Mouse (Mus musculus) heart, adult 2 months (tissue): ENCODE results near the gene Ostm1. TPM values are rescaled to one million over a fixed set of nuclear protein-coding genes. Genes with fewer than 3 reads are reported as not detected.

Experiments
- DNase-seq, 2 experiments: peaks; one replicate each; pipeline ENCODE4 v3.0.0; 2021
- H3K27ac ChIP-seq: fragments of 200-600 bp; 2 replicates; pipeline ENCODE4 v1.8.1; 2022
- H3K27me3 ChIP-seq: fragments of 200-500 bp; 2 replicates; pipeline ENCODE4 v1.6.1; 2012; ENCODE audit warnings: mild to moderate bottlenecking, low read length, inconsistent platforms, mixed read lengths; ENCODE audit not compliant: control insufficient read depth, insufficient read depth
- H3K36me3 ChIP-seq: fragments of 200-500 bp; 2 replicates; pipeline ENCODE4 v1.6.1; 2012; ENCODE audit warnings: low read length, inconsistent platforms; ENCODE audit not compliant: control insufficient read depth, insufficient read depth
- H3K4me1 ChIP-seq: fragments of 200-500 bp; 2 replicates; pipeline ENCODE4 v1.6.1; 2011; ENCODE audit warnings: low read length; ENCODE audit not compliant: control insufficient read depth, insufficient read depth
- H3K4me3 ChIP-seq: fragments of 200-600 bp; 2 replicates; pipeline ENCODE4 v1.8.1; 2022
- H3K79me2 ChIP-seq: fragments of 200-500 bp; replicated peaks from 2 replicates; pipeline ENCODE4 v1.6.1; 2012; ENCODE audit warnings: mild to moderate bottlenecking, inconsistent platforms, low read length, moderate library complexity, mixed read lengths; ENCODE audit not compliant: control insufficient read depth, insufficient read depth
- H3K9ac ChIP-seq: fragments of 200-500 bp; 2 replicates; pipeline ENCODE4 v1.6.1; 2012; ENCODE audit warnings: low read depth, mild to moderate bottlenecking, control low read depth, inconsistent platforms, low read length, mixed read lengths
- CTCF ChIP-seq: fragments of 200-600 bp; IDR thresholded peaks from 2 replicates; pipeline ENCODE4 v1.8.1; 2022; ENCODE audit warnings: antibody characterized with exemption, mild to moderate bottlenecking, moderate library complexity
- EP300 ChIP-seq: fragments of 200-500 bp; IDR thresholded peaks from 2 replicates; pipeline ENCODE4 v1.6.1; 2011; ENCODE audit warnings: low read depth, low read length, control low read depth; ENCODE audit not compliant: insufficient read depth
- POLR2A ChIP-seq: fragments of 200-500 bp; IDR thresholded peaks from 2 replicates; pipeline ENCODE4 v1.6.1; 2011; ENCODE audit warnings: mild to moderate bottlenecking, low read depth, low read length, control low read depth; ENCODE audit not compliant: insufficient read depth
- WGBS: fragments of 180-500 bp; shearing (Covaris S2); methylation state at CpG from one replicate; pipeline ENCODE4 v1.1.7; 2018; 5-methylcytosine and 5-hydroxymethylcytosine counted together
- intact Hi-C: fragments of 180-260 bp; cut with DNase I; formaldehyde crosslinking; loops from one replicate; pipeline ENCODE4 v1.15.1; 2025
- polyA plus RNA-seq: library from polyadenylated mRNA; depleted of rRNA; stranded (reverse); fragments of >200 nt; gene quantifications from 2 replicates; pipeline ENCODE4 v1.2.3, GENCODE M21; 2012
- total RNA-seq, 2 experiments: library from RNA; stranded (reverse); gene quantifications; 2 replicates each; pipeline ENCODE4 v1.2.3; 2021

Ostm1 gene
- total and polyA plus RNA-seq, 3 experiments, result 14.0 to 19.2 (median 18.0) TPM

- peak overlapping the region; percentile 58 for H3K27ac ChIP-seq
- under 1% methylated on average over 56 of the region's 56 CpGs for WGBS
- peak; percentile 93 for DNase-seq
- no peaks in the 10 kb centered on the region for H3K36me3 ChIP-seq
- H3K9ac ChIP-seq, result peak overlapping the region; percentile 87
- no peak for TF ChIP-seq EP300
- 0 out of 2 replicates have a peak, but pooled peaks have one; percentile 4 for TF ChIP-seq CTCF
- peak; percentile 66; the same call in 1 of the 2 replicates for TF ChIP-seq POLR2A
- no peaks in the 10 kb centered on the region for H3K27me3 ChIP-seq
- H3K4me3 ChIP-seq, result peak overlapping the region; percentile 99
- peaks cover 6% of the 10 kb centered on the region for H3K4me1 ChIP-seq
- 0 out of 2 replicates have a peak, but pooled peaks cover 2% of the 10 kb centered on the region for H3K79me2 ChIP-seq
- intact Hi-C loops, result loop anchor here (2.0 to 10.0 kb wide), 3 partner anchors 82 to 874 kb away; partner anchors contain the start of genes Cep57l1, Sec63, Sesn1 and Snx3
Observed at GRCm38 (mm10) chr10:42678755-42679364, 95.2 kb downstream of the Ostm1 start.

- Histone ChIP-seq H3K9ac (peak overlapping the region; percentile 87), H3K79me2 (0 out of 2 replicates have a peak, but pooled peaks cover 2% of the 10 kb centered on the region), H3K4me3 (peak overlapping the region; percentile 99), H3K36me3 (no peaks in the 10 kb centered on the region), H3K4me1 (peaks cover 6% of the 10 kb centered on the region), H3K27me3 (no peaks in the 10 kb centered on the region), H3K27ac (peak overlapping the region; percentile 58)
- 9% methylated on average over 10 of the region's 10 CpGs for WGBS
- intact Hi-C loops, result loop anchor here (2.0 to 10.0 kb wide), 3 partner anchors 81 to 875 kb away; partner anchors contain the start of genes Cep57l1, Sec63, Sesn1 and Snx3
- TF ChIP-seq POLR2A (no peak), EP300 (no peak), CTCF (no peak)
- DNase-seq, result no peak
Observed at GRCm38 (mm10) chr10:42679586-42679985, 96.0 kb downstream of the Ostm1 start.

- TF ChIP-seq CTCF (no peak), POLR2A (no peak), EP300 (no peak)
- Histone ChIP-seq H3K79me2 (0 out of 2 replicates have a peak, but pooled peaks cover 2% of the 10 kb centered on the region), H3K9ac (no peak overlapping the region), H3K36me3 (no peaks in the 10 kb centered on the region), H3K27ac (no peak overlapping the region), H3K4me3 (no peak overlapping the region), H3K27me3 (no peaks in the 10 kb centered on the region), H3K4me1 (peaks cover 6% of the 10 kb centered on the region)
- 37% methylated on average over 6 of the region's 6 CpGs for WGBS
- intact Hi-C loops, result no loop called here
- DNase-seq, result no peak
Observed at GRCm38 (mm10) chr10:42680582-42681001, 97.0 kb downstream of the Ostm1 start.

GRCm38 (mm10) chr10:42682421-42682820, 98.8 kb downstream of the Ostm1 start:
- WGBS, result 91% methylated on average over 8 of the region's 8 CpGs
- no peak for DNase-seq
- no peak for TF ChIP-seq CTCF
- peaks cover 2% of the 10 kb centered on the region; the same call in 1 of the 2 replicates for H3K79me2 ChIP-seq
- no peak overlapping the region for H3K4me3 ChIP-seq
- H3K36me3 ChIP-seq, result no peaks in the 10 kb centered on the region
- H3K4me1 ChIP-seq, result peaks cover 6% of the 10 kb centered on the region
- no peak overlapping the region for H3K27ac ChIP-seq
- intact Hi-C loops, result no loop called here
- no peak overlapping the region for H3K9ac ChIP-seq
- H3K27me3 ChIP-seq, result no peaks in the 10 kb centered on the region

GRCm38 (mm10) chr10:42687873-42688272, 104.3 kb downstream of the Ostm1 start:
- no peak overlapping the region for H3K27ac ChIP-seq
- 90% methylated on average over 5 of the region's 5 CpGs for WGBS
- H3K4me1 ChIP-seq, result no peaks in the 10 kb centered on the region
- H3K4me3 ChIP-seq, result no peak overlapping the region
- H3K27me3 ChIP-seq, result no peaks in the 10 kb centered on the region
- H3K9ac ChIP-seq, result no peak overlapping the region
- no peaks in the 10 kb centered on the region; the same call in 1 of the 2 replicates for H3K79me2 ChIP-seq
- intact Hi-C loops, result no loop called here
- no peak for TF ChIP-seq POLR2A
- no peak for TF ChIP-seq EP300
- no peak for TF ChIP-seq CTCF
- DNase-seq, result no peak
- no peaks in the 10 kb centered on the region for H3K36me3 ChIP-seq

GRCm38 (mm10) chr10:42689694-42690093, 106.1 kb downstream of the Ostm1 start:
- H3K27ac ChIP-seq, result no peak overlapping the region
- no peaks in the 10 kb centered on the region; the same call in 1 of the 2 replicates for H3K79me2 ChIP-seq
- TF ChIP-seq POLR2A, result no peak
- 89% methylated on average over 1 of the region's 1 CpGs for WGBS
- H3K4me1 ChIP-seq, result no peaks in the 10 kb centered on the region
- intact Hi-C loops, result loop anchor here (10.0 kb wide), 1 partner anchor 115 kb away; no protein-coding TSS in a partner anchor
- DNase-seq, result no peak
- H3K9ac ChIP-seq, result no peak overlapping the region
- H3K4me3 ChIP-seq, result no peak overlapping the region
- no peaks in the 10 kb centered on the region for H3K36me3 ChIP-seq
- no peaks in the 10 kb centered on the region for H3K27me3 ChIP-seq
